Mouse (Mus musculus) intestine, embryonic 16.5 days (tissue): Measurements from ENCODE around the gene Ptges3. TPM values are rescaled to one million over a fixed set of nuclear protein-coding genes. Genes with fewer than 3 reads are reported as not detected.

Experiments
- ATAC-seq: fragments of 200-750 bp; cut with Nextera tagmentation; 2 replicates; pipeline ENCODE4 v1.8.0; 2017; ENCODE audit warnings: moderate TSS enrichment, moderate library complexity
- H3K27ac ChIP-seq: fragments of 300-500 bp; sonication (generic); 2 replicates; pipeline ENCODE4 v1.5.1; 2014; ENCODE audit warnings: mild to moderate bottlenecking, low read length
- H3K27me3 ChIP-seq: fragments of 300-500 bp; sonication (generic); replicated peaks from 2 replicates; pipeline ENCODE4 v1.6.1; 2014; ENCODE audit warnings: low read length, control low read depth, mixed read lengths; ENCODE audit not compliant: control insufficient read depth, insufficient read depth
- H3K36me3 ChIP-seq: fragments of 300-500 bp; sonication (generic); 2 replicates; pipeline ENCODE4 v1.6.1; 2014; ENCODE audit warnings: low read length, control low read depth; ENCODE audit not compliant: control insufficient read depth, insufficient read depth
- H3K4me1 ChIP-seq: fragments of 300-500 bp; sonication (generic); 2 replicates; pipeline ENCODE4 v1.6.1; 2014; ENCODE audit warnings: low read length, control low read depth, mixed read lengths; ENCODE audit not compliant: control insufficient read depth, insufficient read depth
- H3K4me2 ChIP-seq: fragments of 300-500 bp; sonication (generic); 2 replicates; pipeline ENCODE4 v1.6.1; 2014; ENCODE audit warnings: low read depth, low read length, control low read depth
- H3K4me3 ChIP-seq: fragments of 300-500 bp; sonication (generic); 2 replicates; pipeline ENCODE4 v1.5.1; 2014; ENCODE audit warnings: mild to moderate bottlenecking, low read length
- H3K9ac ChIP-seq: fragments of 300-500 bp; sonication (generic); 2 replicates; pipeline ENCODE4 v1.6.1; 2014; ENCODE audit warnings: low read depth, low read length
- H3K9me3 ChIP-seq: fragments of 300-500 bp; sonication (generic); 2 replicates; pipeline ENCODE4 v1.6.1; 2016; ENCODE audit warnings: low read length, control low read depth; ENCODE audit not compliant: control insufficient read depth
- WGBS: fragments of 180-500 bp; shearing (Covaris S2); extraction: QIAGEN DNeasy Blood & Tissue Kit; methylation state at CpG from one replicate; pipeline ENCODE4 v1.1.7; 2014; 5-methylcytosine and 5-hydroxymethylcytosine counted together
- polyA plus RNA-seq: library from polyadenylated mRNA; unstranded; fragments of >200 nt; fragmentation: Nextera tagmentation; extraction: Ambion mirVana; gene quantifications from 2 replicates; pipeline ENCODE4 v1.2.1, GENCODE M21; 2015

The Ptges3 gene
- polyA plus RNA-seq, result 371 and 401 TPM in 2 replicates

DNA sequence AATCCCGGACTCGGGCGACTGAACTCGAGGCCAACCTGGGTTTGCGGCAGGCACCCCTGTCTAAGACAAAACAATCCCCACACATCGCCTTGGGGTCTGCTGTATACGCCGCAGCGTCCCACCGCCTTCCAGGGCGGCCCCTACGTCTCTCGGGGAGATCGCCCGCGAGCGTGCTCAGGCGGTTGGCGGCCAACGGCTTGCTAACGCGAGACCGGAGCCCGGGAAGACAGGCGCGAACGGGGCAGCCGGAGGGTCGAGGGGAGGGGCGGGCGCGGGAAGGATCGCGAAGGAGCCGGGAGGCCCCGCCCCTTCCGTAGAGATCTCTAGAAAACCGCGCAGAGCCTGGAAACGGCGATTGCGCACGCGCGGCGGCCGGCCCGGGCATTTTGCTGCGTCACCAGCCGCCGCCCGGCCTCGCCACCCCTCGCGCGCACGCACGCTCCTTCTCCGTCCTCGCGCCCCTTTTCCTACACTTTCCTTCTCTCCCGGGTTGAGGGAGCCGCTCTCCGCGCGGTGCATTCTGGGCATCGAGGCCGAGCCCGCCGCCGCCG is at the start of gene Ptges3:
Gene Ptges3, plus strand, starts transcription at position 354 of the 551 bp plus-strand sequence.
- H3K4me1 ChIP-seq, result peaks cover 19% of the 10 kb centered on the region

DNA sequence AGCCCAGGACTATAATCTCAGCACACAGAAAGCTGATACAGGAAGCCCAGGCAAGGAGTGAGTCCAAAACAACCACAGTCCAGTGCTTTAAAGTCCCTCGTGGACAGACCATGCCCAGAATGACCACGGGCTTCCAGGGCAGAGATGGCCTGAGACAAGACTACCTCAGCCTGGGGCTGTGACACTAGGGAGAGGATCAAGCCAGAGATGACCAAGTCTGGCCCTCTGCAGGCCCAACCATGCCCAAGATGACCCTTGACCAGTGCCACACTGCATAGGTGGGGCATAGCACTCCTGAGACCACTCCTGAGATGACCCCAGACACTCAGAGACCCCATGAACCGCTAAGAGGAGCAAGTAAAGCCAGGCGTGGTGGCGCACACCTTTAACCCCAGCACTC is 49.0 kb upstream of the Ptges3 start:
- Histone ChIP-seq H3K4me1 (no peaks in the 10 kb centered on the region), H3K36me3 (no peaks in the 10 kb centered on the region), H3K27me3 (no peaks in the 10 kb centered on the region), H3K4me2 (no peak overlapping the region), H3K9ac (no peak overlapping the region), H3K27ac (no peak overlapping the region), H3K4me3 (no peak overlapping the region), H3K9me3 (no peaks in the 10 kb centered on the region)
- WGBS, result 77% methylated on average over 5 of the region's 5 CpGs
- ATAC-seq, result no peak

More for the DNA sequence above, at the start of gene Ptges3:
- Histone ChIP-seq H3K4me2 (peak within 1 kb of the TSS; percentile 88), H3K9me3 (no peaks in the 10 kb centered on the region), H3K27ac (peak within 1 kb of the TSS; percentile 98), H3K9ac (peak within 1 kb of the TSS; percentile 96), H3K4me3 (peak within 1 kb of the TSS; percentile 98), H3K36me3 (no peaks in the 10 kb centered on the region), H3K27me3 (no peaks in the 10 kb centered on the region)
- peak; percentile 92 for ATAC-seq
- 0% methylated on average over 63 of the region's 72 CpGs for WGBS

GRCm38 (mm10) chr10:128015068-128015934 is 43.5 kb upstream of the Ptges3 start, which contains the start of gene Prim1:
Gene Prim1, plus strand, starts transcription at chr10:128015168.
- Histone ChIP-seq H3K9me3 (no peaks in the 10 kb centered on the region), H3K4me1 (peaks cover 4% of the 10 kb centered on the region; the same call in 1 of the 2 replicates), H3K4me2 (peak within 1 kb of the TSS; percentile 79), H3K27ac (peak within 1 kb of the TSS; percentile 71), H3K27me3 (no peaks in the 10 kb centered on the region), H3K9ac (peak within 1 kb of the TSS; percentile 68), H3K36me3 (peaks cover 9% of the 10 kb centered on the region), H3K4me3 (peak within 1 kb of the TSS; percentile 63)
- peak; percentile 97 for ATAC-seq
- 4% methylated on average over 31 of the region's 31 CpGs for WGBS

GRCm38 (mm10) chr10:128022196-128022595 is 36.6 kb upstream of the Ptges3 start:
- Histone ChIP-seq H3K4me2 (no peak overlapping the region), H3K9me3 (no peaks in the 10 kb centered on the region), H3K27ac (no peak overlapping the region), H3K9ac (no peak overlapping the region), H3K27me3 (no peaks in the 10 kb centered on the region), H3K4me1 (no peaks in the 10 kb centered on the region), H3K36me3 (peaks cover 24% of the 10 kb centered on the region), H3K4me3 (no peak overlapping the region)
- no peak for ATAC-seq
- 98% methylated on average over 5 of the region's 5 CpGs for WGBS

DNA sequence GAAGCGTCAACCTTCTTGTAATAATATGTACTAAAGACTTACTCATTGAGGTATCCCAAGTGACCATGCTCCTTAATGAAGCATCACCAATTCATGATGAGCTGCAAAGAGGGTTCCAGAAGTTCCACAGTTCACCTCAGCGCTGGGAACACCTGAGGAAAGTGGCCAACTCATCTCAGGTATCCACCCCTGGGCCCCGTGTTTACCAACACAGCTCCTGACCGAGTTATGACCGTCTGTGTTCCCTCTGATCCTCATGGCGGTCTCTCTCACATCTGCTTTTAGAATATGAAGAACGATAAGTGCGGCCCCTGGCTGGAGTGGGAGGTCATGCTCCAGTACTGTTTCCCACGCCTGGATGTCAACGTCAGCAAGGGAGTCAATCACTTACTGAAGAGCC is 35.3 kb upstream of the Ptges3 start:
- H3K36me3 ChIP-seq, result peaks cover 19% of the 10 kb centered on the region; the same call in 1 of the 2 replicates
- no peak overlapping the region for H3K9ac ChIP-seq
- H3K27me3 ChIP-seq, result no peaks in the 10 kb centered on the region
- ATAC-seq, result no peak
- H3K4me1 ChIP-seq, result no peaks in the 10 kb centered on the region
- H3K4me3 ChIP-seq, result no peak overlapping the region
- H3K27ac ChIP-seq, result no peak overlapping the region
- no peaks in the 10 kb centered on the region for H3K9me3 ChIP-seq
- H3K4me2 ChIP-seq, result no peak overlapping the region
- WGBS, result 95% methylated on average over 10 of the region's 10 CpGs

DNA sequence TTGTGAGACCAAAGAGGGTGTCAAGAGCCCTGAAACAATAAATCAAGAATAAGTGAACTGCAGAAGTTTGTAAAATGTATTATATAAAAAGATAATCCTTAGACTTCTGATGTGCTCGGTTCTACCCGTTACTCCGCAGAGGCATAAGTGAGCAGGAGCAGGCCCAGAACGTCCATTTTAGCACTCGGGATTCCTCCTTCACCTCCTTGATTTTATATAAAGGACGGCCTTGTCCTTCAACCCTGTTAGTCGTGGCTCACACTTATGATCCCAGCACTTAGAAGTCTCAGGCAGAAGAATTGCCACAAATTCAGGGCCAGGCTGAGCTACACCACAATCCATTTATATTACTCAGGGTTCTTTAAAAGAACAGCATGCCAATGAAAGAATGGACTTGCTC is 28.8 kb upstream of the Ptges3 start:
- H3K4me3 ChIP-seq, result no peak overlapping the region
- H3K27ac ChIP-seq, result no peak overlapping the region
- peaks cover 13% of the 10 kb centered on the region for H3K36me3 ChIP-seq
- H3K9me3 ChIP-seq, result no peaks in the 10 kb centered on the region
- no peak overlapping the region for H3K4me2 ChIP-seq
- WGBS, result 94% methylated on average over 7 of the region's 7 CpGs
- H3K9ac ChIP-seq, result no peak overlapping the region
- ATAC-seq, result no peak
- H3K4me1 ChIP-seq, result peaks cover 3% of the 10 kb centered on the region
- no peaks in the 10 kb centered on the region for H3K27me3 ChIP-seq

DNA sequence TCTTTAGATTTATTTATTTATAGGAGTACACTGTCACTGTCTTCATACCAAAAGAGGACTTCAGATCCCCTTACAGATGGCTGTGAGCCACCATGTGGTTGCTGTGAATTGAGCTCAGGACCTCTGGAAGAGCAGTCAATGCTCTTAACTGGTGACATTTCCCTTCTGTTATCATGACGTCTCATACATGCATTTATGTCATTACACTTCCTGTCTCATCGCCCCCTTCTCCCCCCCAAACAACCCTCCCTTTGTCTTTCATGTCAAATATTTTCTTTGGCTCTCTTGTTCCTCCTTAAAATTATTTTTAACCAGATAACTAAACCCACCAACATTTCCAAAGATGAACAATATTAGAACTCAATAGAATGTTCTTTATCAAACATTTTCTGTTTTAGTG is 27.9 kb upstream of the Ptges3 start:
- Histone ChIP-seq H3K27me3 (no peaks in the 10 kb centered on the region), H3K9me3 (no peaks in the 10 kb centered on the region), H3K9ac (no peak overlapping the region), H3K4me3 (no peak overlapping the region), H3K4me2 (no peak overlapping the region), H3K27ac (no peak overlapping the region), H3K4me1 (peaks cover 3% of the 10 kb centered on the region), H3K36me3 (peaks cover 8% of the 10 kb centered on the region)
- no peak for ATAC-seq
- 54% methylated on average over 2 of the region's 2 CpGs for WGBS

DNA sequence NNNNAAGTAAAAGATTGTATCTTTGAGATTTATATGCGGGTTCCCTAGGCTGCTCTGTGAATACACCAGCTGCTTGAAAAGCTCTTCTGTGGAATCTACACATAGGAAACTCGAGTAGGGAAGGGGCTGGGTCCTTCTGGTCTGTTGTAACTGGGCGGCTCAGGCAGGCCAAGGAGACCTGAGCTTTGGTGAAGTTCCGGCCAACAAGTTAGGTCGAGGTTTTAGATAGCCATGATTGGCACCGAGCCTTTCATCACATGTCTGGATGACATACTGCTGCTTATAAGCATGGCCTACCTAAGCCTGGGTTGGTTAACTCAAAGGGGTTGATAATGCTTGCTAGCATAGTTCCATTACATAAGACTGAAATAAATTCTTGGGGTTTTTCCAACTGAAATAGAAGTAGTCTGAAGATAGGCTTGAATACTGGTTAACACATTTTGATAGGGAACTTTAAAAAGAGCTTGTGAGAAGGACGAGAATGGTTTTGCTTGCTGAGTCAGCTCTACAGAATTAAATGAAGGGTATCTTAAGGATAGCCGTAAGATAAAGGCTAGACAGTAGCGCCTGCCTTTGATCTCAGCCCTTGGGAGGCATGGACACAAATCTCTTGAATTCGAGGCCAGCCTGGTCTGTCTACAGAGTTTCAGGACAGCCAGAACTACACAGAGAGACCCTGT is 21.9 kb upstream of the Ptges3 start:
- 0 out of 2 replicates have a peak, but pooled peaks have one; percentile 5 for ATAC-seq
- 3% methylated on average over 10 of the region's 10 CpGs for WGBS
- Histone ChIP-seq H3K27ac (peak overlapping the region; percentile 99), H3K36me3 (peaks cover 12% of the 10 kb centered on the region; the same call in 1 of the 2 replicates), H3K4me2 (peak overlapping the region; percentile 75), H3K9ac (peak overlapping the region; percentile 100), H3K4me3 (peak overlapping the region; percentile 89), H3K4me1 (peaks cover 28% of the 10 kb centered on the region), H3K27me3 (no peaks in the 10 kb centered on the region), H3K9me3 (no peaks in the 10 kb centered on the region)

- WGBS, result 72% methylated on average over 3 of the region's 3 CpGs
- Histone ChIP-seq H3K9me3 (no peaks in the 10 kb centered on the region), H3K4me2 (peak overlapping the region; percentile 40), H3K9ac (no peak overlapping the region), H3K4me3 (no peak overlapping the region), H3K27ac (no peak overlapping the region), H3K4me1 (peaks cover 32% of the 10 kb centered on the region), H3K36me3 (peaks cover 17% of the 10 kb centered on the region; the same call in 1 of the 2 replicates), H3K27me3 (no peaks in the 10 kb centered on the region)
- ATAC-seq, result no peak
Observed at GRCm38 (mm10) chr10:128037921-128038320, 20.8 kb upstream of the Ptges3 start.
